Mouse (Mus musculus) layer of hippocampus, adult 9-11 months (tissue): Measurements from ENCODE around the gene Chodl.

ENCODE experiments used
- DNase-seq: peaks from one replicate; pipeline ENCODE4 v3.0.0; 2022

The Chodl gene

GRCm38 (mm10) chr16:78930382-78931286 is at the start of gene Chodl:
Gene Chodl (plus strand): TSS chr16:78930948.
- DNase-seq: no peak

DNA sequence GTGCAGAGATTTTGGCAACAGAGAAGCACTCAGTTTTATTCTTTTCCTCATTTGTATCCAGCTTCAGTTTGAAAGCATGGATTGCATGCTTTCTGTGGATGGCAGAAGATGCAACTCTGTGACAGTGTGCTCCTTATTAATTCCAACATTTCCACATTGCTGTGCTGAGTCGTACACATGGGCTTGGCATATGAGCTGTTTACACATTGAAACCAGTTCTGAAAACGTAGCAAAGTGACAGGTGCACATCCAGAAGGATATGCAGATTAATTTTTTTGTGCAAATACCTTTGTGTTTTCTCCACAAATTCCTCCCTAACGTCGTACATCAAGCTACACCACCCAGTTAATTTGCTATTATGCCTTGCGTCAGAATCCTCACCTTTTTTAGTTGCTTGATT is 8.1 kb upstream of the Chodl start:
- DNase-seq: no peak

DNA sequence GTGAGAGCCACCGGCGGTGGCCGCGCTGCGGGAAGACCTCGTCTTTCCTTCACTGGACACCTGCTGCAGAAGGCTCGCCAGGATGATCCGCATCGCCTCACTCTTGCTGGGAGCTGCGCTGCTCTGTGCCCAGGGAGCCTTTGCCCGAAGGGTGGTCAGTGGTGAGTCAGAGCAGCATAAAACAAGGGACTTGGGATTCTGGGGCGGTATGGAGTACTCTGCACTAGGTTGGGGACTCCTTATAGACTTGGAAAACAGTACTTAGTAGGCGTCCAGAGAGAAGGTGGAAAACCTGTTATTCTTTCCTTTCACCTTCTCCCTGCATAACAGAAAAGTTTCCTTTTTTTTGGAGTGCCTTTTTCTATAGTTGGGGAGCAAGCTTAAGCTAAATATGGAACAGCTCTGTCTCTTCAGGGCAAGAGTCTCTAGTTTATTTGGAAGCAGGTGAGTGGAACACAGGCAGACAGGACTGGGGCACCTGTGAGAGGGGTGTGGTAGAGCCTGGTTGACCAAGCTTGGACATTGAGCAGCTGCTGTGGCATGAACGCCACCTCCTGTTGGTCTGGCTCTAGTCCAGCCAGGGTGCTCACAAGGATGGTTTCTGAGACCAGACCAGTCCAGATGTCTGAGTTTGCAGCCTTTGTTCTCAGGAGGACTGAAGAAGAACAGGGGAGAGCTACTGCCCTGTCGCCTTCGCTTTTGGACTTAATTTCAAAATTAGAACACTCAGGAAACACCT is 708 bp downstream of the Chodl start:
- DNase-seq: no peak

- DNase-seq: no peak
Measured at GRCm38 (mm10) chr16:78934298-78934697, 3.5 kb downstream of the Chodl start.

- no peak for DNase-seq
Measured at GRCm38 (mm10) chr16:78937755-78938154, 7.0 kb downstream of the Chodl start.

- DNase-seq: no peak
Measured at GRCm38 (mm10) chr16:78950359-78950758, 19.6 kb downstream of the Chodl start.

- DNase-seq: no peak
Measured at GRCm38 (mm10) chr16:78957434-78957833, 26.7 kb downstream of the Chodl start.

DNA sequence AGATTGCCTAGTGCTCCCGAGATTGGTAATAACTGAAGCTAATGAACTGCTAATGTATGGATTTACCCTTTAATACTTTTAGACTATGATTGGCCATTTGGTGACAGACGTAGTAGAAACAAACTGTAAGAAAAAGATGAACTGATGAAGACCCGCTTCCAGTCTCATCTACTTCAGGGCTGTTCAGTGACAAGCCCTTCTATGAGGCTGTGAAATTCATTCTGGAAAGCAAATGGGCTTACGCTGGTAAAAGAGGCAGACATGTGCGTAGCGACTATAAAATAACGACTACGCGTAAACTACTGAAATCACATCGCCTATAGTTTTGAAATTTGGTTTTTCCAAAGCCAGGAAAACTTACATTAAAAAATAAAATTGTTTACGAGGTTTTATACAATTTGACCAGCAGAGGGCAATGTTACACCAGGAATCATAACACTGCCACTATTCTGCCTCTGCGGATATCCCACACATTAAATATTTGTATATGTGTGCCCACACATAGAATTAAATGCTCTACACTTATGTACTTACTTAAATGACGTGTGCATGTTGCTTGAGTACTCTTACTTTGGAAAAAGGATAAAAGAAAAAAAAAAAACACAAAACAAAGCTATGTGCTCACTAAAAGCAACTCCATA is 38.5 kb downstream of the Chodl start:
- DNase-seq: no peak

GRCm38 (mm10) chr16:78974099-78974498 is 43.4 kb downstream of the Chodl start:
- no peak for DNase-seq

DNA sequence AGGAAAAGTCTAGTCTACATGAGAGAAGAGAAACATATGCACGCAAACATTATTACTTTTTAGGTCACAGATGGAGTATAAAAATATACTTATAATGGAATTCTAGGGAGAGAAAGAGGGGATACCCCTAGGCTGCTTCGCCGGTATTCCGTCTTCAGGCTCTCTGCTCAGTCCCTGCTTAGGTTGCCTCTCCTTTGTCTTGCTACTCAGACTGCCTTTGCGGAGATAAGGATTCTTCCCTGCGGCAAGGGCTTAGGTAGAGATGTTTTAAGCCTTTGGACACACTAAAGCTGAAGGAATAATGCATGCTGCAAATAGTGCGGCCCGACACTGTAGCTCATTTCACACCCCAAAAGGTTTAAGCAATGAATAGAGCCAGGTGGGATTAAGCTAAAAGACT is 45.6 kb downstream of the Chodl start:
- no peak for DNase-seq
